Mouse (Mus musculus) lung, adult 2 months (tissue): ENCODE data around the gene Tas2r123. TPM values are rescaled to one million over a fixed set of nuclear protein-coding genes. Genes with fewer than 3 reads are reported as not detected.

Experiments
- DNase-seq: peaks from one replicate; pipeline ENCODE4 v3.0.0; 2022
- H3K4me1 ChIP-seq: fragments of 200-500 bp; 2 replicates; pipeline ENCODE4 v1.6.1; 2011; ENCODE audit warnings: low read length; ENCODE audit not compliant: control insufficient read depth, insufficient read depth
- H3K4me3 ChIP-seq: fragments of 200-500 bp; replicated peaks from 2 replicates; pipeline ENCODE3; 2011; ENCODE audit warnings: low read depth, mild to moderate bottlenecking, control low read depth, low read length; ENCODE audit errors: extremely low read depth
- CTCF ChIP-seq: fragments of 200-500 bp; IDR thresholded peaks from 2 replicates; pipeline ENCODE4 v1.5.1; 2011; ENCODE audit warnings: mild to moderate bottlenecking, low read length, control low read depth; ENCODE audit not compliant: insufficient read depth
- POLR2A ChIP-seq: fragments of 200-500 bp; IDR thresholded peaks from 2 replicates; pipeline ENCODE4 v1.6.1; 2011; ENCODE audit warnings: low read depth, mild to moderate bottlenecking, control low read depth, low read length, borderline replicate concordance; ENCODE audit errors: extremely low read depth
- WGBS: fragments of 180-500 bp; shearing (Covaris S2); methylation state at CpG from one replicate; pipeline ENCODE4 v1.1.7; 2018; 5-methylcytosine and 5-hydroxymethylcytosine counted together
- polyA plus RNA-seq: library from polyadenylated mRNA; depleted of rRNA; stranded (reverse); fragments of >200 nt; gene quantifications from 2 replicates; pipeline ENCODE4 v1.2.3, GENCODE M21; 2012; rRNA removed

The Tas2r123 gene
- polyA plus RNA-seq = not detected in 2 replicates

GRCm38 (mm10) chr6:132846842-132847241 lies at the start of gene Tas2r123:
Gene Tas2r123 (plus strand): TSS chr6:132847142.
- DNase-seq = no peak
- H3K4me1 ChIP-seq = no peaks in the 10 kb centered on the region
- no peak for TF ChIP-seq CTCF
- no peak for TF ChIP-seq POLR2A
- H3K4me3 ChIP-seq = no peak within 1 kb of the TSS
- WGBS = 66% methylated on average over 1 of the region's 1 CpGs

- no peak within 1 kb of the TSS for H3K4me3 ChIP-seq
- no peaks in the 10 kb centered on the region for H3K4me1 ChIP-seq
- DNase-seq = no peak
- TF ChIP-seq CTCF (no peak), POLR2A (no peak)
- 65% methylated on average over 1 of the region's 1 CpGs for WGBS
Observed at GRCm38 (mm10) chr6:132802518-132802917, 44.4 kb upstream of the Tas2r123 start, which contains the start of gene Tas2r117. Gene Tas2r117 (plus strand): TSS chr6:132802818.

- no peak for DNase-seq
- TF ChIP-seq POLR2A (no peak), CTCF (no peak)
- Histone ChIP-seq H3K4me3 (no peak within 1 kb of the TSS), H3K4me1 (no peaks in the 10 kb centered on the region)
- 73% methylated on average over 1 of the region's 1 CpGs for WGBS
Observed at GRCm38 (mm10) chr6:132855138-132855537, 8.2 kb downstream of the Tas2r123 start, which contains the start of gene Tas2r116. Gene Tas2r116 (plus strand): TSS chr6:132855438.

DNA sequence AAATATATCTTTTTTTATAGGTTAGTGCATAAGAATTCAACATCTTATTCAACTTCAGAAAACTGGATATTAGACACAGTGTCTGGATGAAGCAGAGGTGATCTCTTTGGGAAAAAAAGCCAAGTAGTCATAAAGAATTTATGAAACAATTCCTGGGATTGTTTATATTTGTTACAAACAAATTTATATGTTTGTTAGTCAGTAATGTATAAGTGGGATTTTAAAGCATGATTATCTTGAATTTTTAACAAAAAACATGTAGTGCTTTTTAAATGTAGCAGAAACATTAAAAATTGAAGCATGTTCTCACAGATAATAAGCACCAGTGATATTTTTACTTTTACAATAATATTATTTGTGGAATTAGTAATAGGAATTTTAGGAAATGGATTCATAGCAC lies 20.8 kb downstream of the Tas2r123 start, which contains the start of gene Tas2r110:
Gene Tas2r110, plus strand, starts transcription at position 301 of the 400 bp plus-strand sequence.
- TF ChIP-seq CTCF = no peak
- no peak for TF ChIP-seq POLR2A
- no peak for DNase-seq

DNA sequence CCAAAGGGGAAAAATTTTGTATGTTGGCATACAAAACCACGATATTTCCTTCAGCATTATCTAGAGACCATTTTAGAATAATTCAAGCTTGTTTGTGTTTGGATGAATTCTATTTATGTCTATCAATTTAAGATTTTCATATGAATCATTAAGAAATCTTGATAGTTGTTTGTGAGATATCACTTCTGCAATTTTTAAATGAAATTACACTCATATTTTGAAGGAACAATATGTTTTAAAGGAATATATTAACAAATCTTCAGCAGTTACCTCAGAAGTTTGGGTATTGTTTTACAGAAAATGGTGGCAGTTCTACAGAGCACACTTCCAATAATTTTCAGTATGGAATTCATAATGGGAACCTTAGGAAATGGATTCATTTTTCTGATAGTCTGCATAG lies 45.8 kb downstream of the Tas2r123 start, which contains the start of gene Tas2r113:
Gene Tas2r113, plus strand, starts transcription at position 301 of the 400 bp plus-strand sequence.
- Histone ChIP-seq H3K4me3 (no peak within 1 kb of the TSS), H3K4me1 (no peaks in the 10 kb centered on the region)
- TF ChIP-seq POLR2A (no peak), CTCF (no peak)
- 58% methylated on average over 1 of the region's 1 CpGs for WGBS
- DNase-seq = no peak

More for the DNA sequence above, 20.8 kb downstream of the Tas2r123 start, which contains the start of gene Tas2r110:
- H3K4me1 ChIP-seq = no peaks in the 10 kb centered on the region
- H3K4me3 ChIP-seq = no peak within 1 kb of the TSS

Other genes starting within 250 kb of the Tas2r123 start
- not detected in 2 replicates for gene A630073D07Rik, start 195.6 kb upstream of the Tas2r123 start, polyA plus RNA-seq
- gene Tas2r120, start 190.2 kb upstream of the Tas2r123 start, polyA plus RNA-seq = not detected in 2 replicates
- gene Tas2r121, start 146.1 kb upstream of the Tas2r123 start, polyA plus RNA-seq = not detected in 2 replicates
- not detected in 2 replicates for gene Tas2r122, start 135.2 kb upstream of the Tas2r123 start, polyA plus RNA-seq
- gene Tas2r115, start 109.1 kb upstream of the Tas2r123 start, polyA plus RNA-seq = not detected in 2 replicates
- gene Tas2r124, start 92.4 kb upstream of the Tas2r123 start, polyA plus RNA-seq = not detected in 2 replicates
- not detected in 2 replicates for gene Tas2r102, start 85.0 kb upstream of the Tas2r123 start, polyA plus RNA-seq
- gene Tas2r136, start 69.0 kb upstream of the Tas2r123 start, polyA plus RNA-seq = not detected in 2 replicates
- not detected in 2 replicates for gene Tas2r117, start 44.3 kb upstream of the Tas2r123 start, polyA plus RNA-seq
- not detected in 2 replicates for gene Tas2r116, start 8.3 kb downstream of the Tas2r123 start, polyA plus RNA-seq
- gene Tas2r110, start 20.9 kb downstream of the Tas2r123 start, polyA plus RNA-seq = not detected in 2 replicates
- not detected in 2 replicates for gene Tas2r113, start 45.9 kb downstream of the Tas2r123 start, polyA plus RNA-seq
- gene Tas2r125, start 62.5 kb downstream of the Tas2r123 start, polyA plus RNA-seq = not detected in 2 replicates
- not detected in 2 replicates for gene Tas2r129, start 104.0 kb downstream of the Tas2r123 start, polyA plus RNA-seq
- not detected in 2 replicates for gene Tas2r131, start 110.8 kb downstream of the Tas2r123 start, polyA plus RNA-seq
- gene Tas2r109, start 133.8 kb downstream of the Tas2r123 start, polyA plus RNA-seq = not detected in 2 replicates
- gene Tas2r103, start 190.0 kb downstream of the Tas2r123 start, polyA plus RNA-seq = not detected in 2 replicates
- gene Tas2r140, start 208.7 kb downstream of the Tas2r123 start, polyA plus RNA-seq = not detected in 2 replicates